Mouse (Mus musculus) liver, embryonic 15.5 days (tissue): Measurements from ENCODE around the gene Ifnb1. TPM values are rescaled to one million over a fixed set of nuclear protein-coding genes. Genes with fewer than 3 reads are reported as not detected.

Experiments
- ATAC-seq: fragments of 200-750 bp; cut with Nextera tagmentation; 2 replicates; pipeline ENCODE4 v1.8.0; 2017; ENCODE audit warnings: moderate number of reproducible peaks, mild to moderate bottlenecking, moderate library complexity; ENCODE audit not compliant: insufficient read depth
- H3K27ac ChIP-seq: fragments of 300-500 bp; sonication (generic); replicated peaks from 2 replicates; pipeline ENCODE4 v1.5.1; 2015; ENCODE audit warnings: mild to moderate bottlenecking, inconsistent platforms
- H3K27me3 ChIP-seq: fragments of 300-500 bp; sonication (generic); 2 replicates; pipeline ENCODE4 v1.6.1; 2015; ENCODE audit warnings: mild to moderate bottlenecking, inconsistent platforms
- H3K36me3 ChIP-seq: fragments of 300-500 bp; sonication (generic); replicated peaks from 2 replicates; pipeline ENCODE4 v1.6.1; 2015; ENCODE audit warnings: moderate library complexity, mild to moderate bottlenecking, inconsistent platforms
- H3K4me1 ChIP-seq: fragments of 300-500 bp; sonication (generic); replicated peaks from 2 replicates; pipeline ENCODE4 v1.6.1; 2015; ENCODE audit warnings: inconsistent platforms
- H3K4me2 ChIP-seq: fragments of 300-500 bp; sonication (generic); 2 replicates; pipeline ENCODE4 v1.6.1; 2015; ENCODE audit warnings: moderate library complexity, mild to moderate bottlenecking, inconsistent platforms
- H3K4me3 ChIP-seq: fragments of 300-500 bp; sonication (generic); replicated peaks from 2 replicates; pipeline ENCODE4 v1.5.1; 2015; ENCODE audit warnings: mild to moderate bottlenecking, inconsistent platforms
- H3K9ac ChIP-seq: fragments of 300-500 bp; sonication (generic); 2 replicates; pipeline ENCODE4 v1.6.1; 2015; ENCODE audit warnings: moderate library complexity, mild to moderate bottlenecking, inconsistent platforms
- H3K9me3 ChIP-seq: fragments of 300-500 bp; sonication (generic); replicated peaks from 2 replicates; pipeline ENCODE4 v1.6.1; 2016; ENCODE audit warnings: inconsistent platforms
- WGBS: fragments of 180-500 bp; shearing (Covaris S2); methylation state at CpG from one replicate; pipeline ENCODE4 v1.1.7; 2015; ENCODE audit warnings: mixed read lengths; ENCODE audit not compliant: insufficient replicate concordance; 5-methylcytosine and 5-hydroxymethylcytosine counted together
- polyA plus RNA-seq: library from polyadenylated mRNA; unstranded; fragments of >200 nt; fragmentation: Nextera tagmentation; extraction: Ambion mirVana; gene quantifications from 2 replicates; pipeline ENCODE4 v1.2.1, GENCODE M21; 2015

The Ifnb1 gene
- polyA plus RNA-seq, 1 experiment from 2014 or later = not detected

GRCm38 (mm10) chr4:88533499-88533898, 10.9 kb upstream of the Ifnb1 start:
- Histone ChIP-seq H3K27me3 (no peaks in the 10 kb centered on the region), H3K27ac (no peak overlapping the region), H3K9me3 (no peaks in the 10 kb centered on the region), H3K4me3 (no peak overlapping the region), H3K4me2 (no peak overlapping the region), H3K9ac (no peak overlapping the region), H3K4me1 (peaks cover 33% of the 10 kb centered on the region), H3K36me3 (no peaks in the 10 kb centered on the region)
- 68% methylated on average over 2 of the region's 2 CpGs for WGBS
- ATAC-seq = no peak

GRCm38 (mm10) chr4:88530892-88531291, 8.3 kb upstream of the Ifnb1 start:
- Histone ChIP-seq H3K4me1 (peaks cover 12% of the 10 kb centered on the region), H3K4me3 (no peak overlapping the region), H3K9me3 (no peaks in the 10 kb centered on the region), H3K27ac (no peak overlapping the region), H3K36me3 (no peaks in the 10 kb centered on the region), H3K9ac (no peak overlapping the region), H3K27me3 (no peaks in the 10 kb centered on the region), H3K4me2 (no peak overlapping the region)
- ATAC-seq = no peak
- WGBS = 65% methylated on average over 2 of the region's 2 CpGs

GRCm38 (mm10) chr4:88530271-88530670, 7.7 kb upstream of the Ifnb1 start:
- H3K9me3 ChIP-seq = no peaks in the 10 kb centered on the region
- no peaks in the 10 kb centered on the region for H3K36me3 ChIP-seq
- no peaks in the 10 kb centered on the region for H3K27me3 ChIP-seq
- no peak overlapping the region for H3K4me3 ChIP-seq
- H3K4me1 ChIP-seq = peaks cover 9% of the 10 kb centered on the region
- 57% methylated on average over 4 of the region's 4 CpGs for WGBS
- ATAC-seq = no peak
- no peak overlapping the region for H3K4me2 ChIP-seq
- H3K9ac ChIP-seq = no peak overlapping the region
- H3K27ac ChIP-seq = no peak overlapping the region

GRCm38 (mm10) chr4:88526379-88527049, 3.9 kb upstream of the Ifnb1 start:
- 48% methylated on average over 5 of the region's 5 CpGs for WGBS
- no peaks in the 10 kb centered on the region for H3K9me3 ChIP-seq
- H3K4me1 ChIP-seq = peaks cover 7% of the 10 kb centered on the region; the same call in 1 of the 2 replicates
- peak overlapping the region; percentile 10; the same call in 1 of the 2 replicates for H3K27ac ChIP-seq
- peak; percentile 76 for ATAC-seq
- no peak overlapping the region for H3K4me2 ChIP-seq
- no peak overlapping the region for H3K9ac ChIP-seq
- no peak overlapping the region for H3K4me3 ChIP-seq
- H3K27me3 ChIP-seq = peaks cover 4% of the 10 kb centered on the region
- no peaks in the 10 kb centered on the region for H3K36me3 ChIP-seq

GRCm38 (mm10) chr4:88525393-88525792, 2.8 kb upstream of the Ifnb1 start:
- Histone ChIP-seq H3K9me3 (no peaks in the 10 kb centered on the region), H3K36me3 (no peaks in the 10 kb centered on the region), H3K27me3 (peaks cover 4% of the 10 kb centered on the region), H3K4me2 (no peak overlapping the region), H3K27ac (no peak overlapping the region), H3K4me3 (no peak overlapping the region), H3K4me1 (peaks cover 7% of the 10 kb centered on the region; the same call in 1 of the 2 replicates), H3K9ac (no peak overlapping the region)
- no peak for ATAC-seq
- WGBS = 58% methylated on average over 3 of the region's 3 CpGs

- Histone ChIP-seq H3K4me2 (no peak overlapping the region), H3K9ac (no peak overlapping the region)
- no peak for ATAC-seq
Measured at GRCm38 (mm10) chr4:88523241-88523640, 667 bp upstream of the Ifnb1 start.

GRCm38 (mm10) chr4:88517957-88518356, 4.6 kb downstream of the Ifnb1 start:
- Histone ChIP-seq H3K4me3 (no peak overlapping the region), H3K9ac (no peak overlapping the region), H3K4me1 (peaks cover 10% of the 10 kb centered on the region), H3K27me3 (peaks cover 4% of the 10 kb centered on the region), H3K36me3 (no peaks in the 10 kb centered on the region), H3K27ac (no peak overlapping the region), H3K9me3 (no peaks in the 10 kb centered on the region), H3K4me2 (no peak overlapping the region)
- WGBS = 66% methylated on average over 2 of the region's 2 CpGs
- ATAC-seq = no peak

More at GRCm38 (mm10) chr4:88523241-88523640, 667 bp upstream of the Ifnb1 start:
- Histone ChIP-seq H3K4me1 (peaks cover 7% of the 10 kb centered on the region; the same call in 1 of the 2 replicates), H3K9me3 (no peaks in the 10 kb centered on the region), H3K27me3 (peaks cover 4% of the 10 kb centered on the region), H3K4me3 (no peak overlapping the region), H3K36me3 (no peaks in the 10 kb centered on the region), H3K27ac (no peak overlapping the region)

GRCm38 (mm10) chr4:88515711-88516211, 6.8 kb downstream of the Ifnb1 start:
- Histone ChIP-seq H3K27ac (no peak overlapping the region; the same call in 1 of the 2 replicates), H3K36me3 (no peaks in the 10 kb centered on the region), H3K4me1 (peaks cover 10% of the 10 kb centered on the region), H3K4me3 (0 out of 2 replicates have a peak overlapping the region, but pooled peaks have one; percentile 8), H3K9me3 (no peaks in the 10 kb centered on the region), H3K9ac (no peak overlapping the region), H3K4me2 (peak overlapping the region; percentile 33), H3K27me3 (no peaks in the 10 kb centered on the region)
- peak; percentile 38 for ATAC-seq
- WGBS = 8% methylated on average over 3 of the region's 4 CpGs

- WGBS = 32% methylated on average over 2 of the region's 2 CpGs
- Histone ChIP-seq H3K36me3 (no peaks in the 10 kb centered on the region), H3K9ac (no peak overlapping the region)
Measured at GRCm38 (mm10) chr4:88515250-88515649, 7.3 kb downstream of the Ifnb1 start.

GRCm38 (mm10) chr4:88514403-88514802, 8.2 kb downstream of the Ifnb1 start:
- H3K4me1 ChIP-seq = peaks cover 10% of the 10 kb centered on the region
- no peak overlapping the region for H3K27ac ChIP-seq
- peak; percentile 58; the same call in 1 of the 2 replicates for ATAC-seq
- H3K36me3 ChIP-seq = no peaks in the 10 kb centered on the region
- no peak overlapping the region for H3K4me3 ChIP-seq
- no peaks in the 10 kb centered on the region for H3K9me3 ChIP-seq
- WGBS = 23% methylated on average over 4 of the region's 4 CpGs
- H3K4me2 ChIP-seq = no peak overlapping the region
- H3K27me3 ChIP-seq = no peaks in the 10 kb centered on the region
- no peak overlapping the region for H3K9ac ChIP-seq

More at GRCm38 (mm10) chr4:88515250-88515649, 7.3 kb downstream of the Ifnb1 start:
- no peak overlapping the region for H3K27ac ChIP-seq
- H3K27me3 ChIP-seq = no peaks in the 10 kb centered on the region
- H3K4me1 ChIP-seq = peaks cover 10% of the 10 kb centered on the region
- ATAC-seq = no peak
- 0 out of 2 replicates have a peak overlapping the region, but pooled peaks have one; percentile 8 for H3K4me3 ChIP-seq
- H3K4me2 ChIP-seq = peak overlapping the region; percentile 33
- H3K9me3 ChIP-seq = no peaks in the 10 kb centered on the region

GRCm38 (mm10) chr4:88513743-88514142, 8.8 kb downstream of the Ifnb1 start:
- Histone ChIP-seq H3K9me3 (no peaks in the 10 kb centered on the region), H3K36me3 (no peaks in the 10 kb centered on the region), H3K4me2 (no peak overlapping the region), H3K4me1 (peaks cover 10% of the 10 kb centered on the region), H3K4me3 (no peak overlapping the region), H3K9ac (no peak overlapping the region), H3K27ac (no peak overlapping the region), H3K27me3 (no peaks in the 10 kb centered on the region)
- 27% methylated on average over 4 of the region's 4 CpGs for WGBS
- peak; percentile 72 for ATAC-seq
